Mouse (Mus musculus) spleen, adult 2 months (tissue): ENCODE measurements at regions not wholly inside any gene's neighbourhood (a gene's known extent, or its start where the extent isn't known, plus 50 kb on each side); places are given as distances from the start of the nearest gene placed in this dataset.

ENCODE experiments used
- CTCF ChIP-seq: fragments of 200-500 bp; IDR thresholded peaks from 2 replicates; pipeline ENCODE4 v1.5.1; 2011; ENCODE audit warnings: mild to moderate bottlenecking, inconsistent platforms; ENCODE audit not compliant: insufficient read depth, insufficient read length, insufficient replicate concordance; ENCODE audit errors: extremely low read depth
- POLR2A ChIP-seq: fragments of 200-500 bp; IDR thresholded peaks from 2 replicates; pipeline ENCODE4 v1.6.1; 2011; ENCODE audit warnings: low read depth, low read length, inconsistent platforms

- TF ChIP-seq CTCF (no peak), POLR2A (no peak)
Measured at GRCm38 (mm10) chr6:100126736-100127135, 160.5 kb downstream of the Rybp start.
